Mouse (Mus musculus) liver, embryonic 12.5 days (tissue): ENCODE results near the gene Cherp. TPM values are rescaled to one million over a fixed set of nuclear protein-coding genes. Genes with fewer than 3 reads are reported as not detected.
A peak's percentile ranks its signal among the peaks of the same experiment; 100 is the strongest.

Experiments
- ATAC-seq: fragments of 200-750 bp; cut with Nextera tagmentation; 2 replicates; pipeline ENCODE4 v1.8.0; 2017; ENCODE audit warnings: moderate number of reproducible peaks, mild to moderate bottlenecking, moderate library complexity
- H3K27ac ChIP-seq: fragments of 300-500 bp; sonication (generic); 2 replicates; pipeline ENCODE4 v1.5.1; 2016; ENCODE audit warnings: mild to moderate bottlenecking
- H3K27me3 ChIP-seq: fragments of 300-500 bp; sonication (generic); replicated peaks from 2 replicates; pipeline ENCODE4 v1.6.1; 2016; ENCODE audit warnings: mild to moderate bottlenecking, moderate library complexity
- H3K36me3 ChIP-seq: fragments of 300-500 bp; sonication (generic); 2 replicates; pipeline ENCODE4 v1.6.1; 2016; ENCODE audit warnings: mild to moderate bottlenecking, moderate library complexity
- H3K4me1 ChIP-seq: fragments of 300-500 bp; sonication (generic); 2 replicates; pipeline ENCODE4 v1.6.1; 2016
- H3K4me2 ChIP-seq: fragments of 300-500 bp; sonication (generic); 2 replicates; pipeline ENCODE4 v1.6.1; 2016; ENCODE audit warnings: mild to moderate bottlenecking, moderate library complexity
- H3K4me3 ChIP-seq: fragments of 300-500 bp; sonication (generic); 2 replicates; pipeline ENCODE4 v1.5.1; 2016; ENCODE audit warnings: mild to moderate bottlenecking, moderate library complexity
- H3K9ac ChIP-seq: fragments of 300-500 bp; sonication (generic); 2 replicates; pipeline ENCODE4 v1.6.1; 2016; ENCODE audit warnings: mild to moderate bottlenecking, moderate library complexity
- H3K9me3 ChIP-seq: fragments of 300-500 bp; sonication (generic); replicated peaks from 2 replicates; pipeline ENCODE4 v1.6.1; 2016; ENCODE audit warnings: mild to moderate bottlenecking, moderate library complexity
- WGBS: fragments of 180-500 bp; shearing (Covaris S2); methylation state at CpG from one replicate; pipeline ENCODE4 v1.1.7; 2016; ENCODE audit not compliant: insufficient replicate concordance; 5-methylcytosine and 5-hydroxymethylcytosine counted together
- polyA plus RNA-seq: library from polyadenylated mRNA; unstranded; fragments of >200 nt; fragmentation: Nextera tagmentation; extraction: Ambion mirVana; gene quantifications from 2 replicates; pipeline ENCODE4 v1.2.1, GENCODE M21; 2016

The Cherp gene
- polyA plus RNA-seq, 1 experiment from 2014 or later = 41.6 TPM

DNA sequence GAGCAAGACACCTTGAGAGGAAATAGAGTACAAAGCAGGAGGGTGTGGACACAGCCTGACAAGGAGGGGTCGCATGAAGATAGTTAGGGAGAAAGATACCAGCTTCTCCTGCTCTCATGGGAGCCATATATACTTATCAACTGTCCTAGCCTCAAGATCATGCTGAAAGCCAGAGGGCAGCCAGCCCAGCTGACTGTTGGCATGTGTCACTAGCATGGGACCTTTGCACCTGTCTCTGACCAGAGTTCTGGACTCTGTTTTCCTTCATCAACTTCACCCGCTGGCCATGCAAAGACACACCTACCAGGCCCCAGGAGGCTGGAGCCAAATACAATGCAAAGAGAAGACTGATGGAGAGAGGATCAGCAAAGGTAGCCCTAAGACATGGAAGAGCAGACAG is 5.8 kb downstream of the Cherp start:
- no peaks in the 10 kb centered on the region for H3K9me3 ChIP-seq
- H3K4me3 ChIP-seq = no peak overlapping the region
- no peak overlapping the region for H3K4me2 ChIP-seq
- ATAC-seq = no peak
- H3K27me3 ChIP-seq = no peaks in the 10 kb centered on the region
- no peak overlapping the region for H3K9ac ChIP-seq
- H3K4me1 ChIP-seq = peaks cover 14% of the 10 kb centered on the region
- 86% methylated on average over 2 of the region's 2 CpGs for WGBS
- H3K36me3 ChIP-seq = peaks cover 95% of the 10 kb centered on the region
- no peak overlapping the region for H3K27ac ChIP-seq

DNA sequence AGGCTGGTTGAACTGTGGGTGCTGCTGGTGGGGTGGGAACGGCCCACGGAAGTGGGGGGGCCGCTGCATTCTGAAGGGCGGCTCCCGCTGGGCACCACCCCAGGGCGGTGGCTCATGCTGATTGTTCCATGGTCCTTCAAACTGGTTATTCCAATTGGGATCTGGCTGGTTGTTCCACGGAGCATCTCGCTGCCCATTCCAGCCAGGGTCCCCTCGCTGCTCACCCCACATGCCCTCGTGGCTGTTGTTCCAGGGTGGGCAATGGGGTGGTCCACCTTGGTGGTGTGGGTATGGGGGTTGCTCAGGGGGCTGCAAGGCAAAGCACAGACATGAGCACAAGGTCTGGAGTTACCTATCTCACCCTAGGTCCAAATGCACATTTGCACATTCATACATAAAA is 10.8 kb downstream of the Cherp start:
- H3K27me3 ChIP-seq = no peaks in the 10 kb centered on the region
- no peaks in the 10 kb centered on the region for H3K4me1 ChIP-seq
- H3K4me3 ChIP-seq = no peak overlapping the region
- no peak for ATAC-seq
- 87% methylated on average over 10 of the region's 10 CpGs for WGBS
- no peaks in the 10 kb centered on the region for H3K9me3 ChIP-seq
- H3K4me2 ChIP-seq = no peak overlapping the region
- H3K9ac ChIP-seq = no peak overlapping the region
- peaks cover 100% of the 10 kb centered on the region for H3K36me3 ChIP-seq
- no peak overlapping the region for H3K27ac ChIP-seq

DNA sequence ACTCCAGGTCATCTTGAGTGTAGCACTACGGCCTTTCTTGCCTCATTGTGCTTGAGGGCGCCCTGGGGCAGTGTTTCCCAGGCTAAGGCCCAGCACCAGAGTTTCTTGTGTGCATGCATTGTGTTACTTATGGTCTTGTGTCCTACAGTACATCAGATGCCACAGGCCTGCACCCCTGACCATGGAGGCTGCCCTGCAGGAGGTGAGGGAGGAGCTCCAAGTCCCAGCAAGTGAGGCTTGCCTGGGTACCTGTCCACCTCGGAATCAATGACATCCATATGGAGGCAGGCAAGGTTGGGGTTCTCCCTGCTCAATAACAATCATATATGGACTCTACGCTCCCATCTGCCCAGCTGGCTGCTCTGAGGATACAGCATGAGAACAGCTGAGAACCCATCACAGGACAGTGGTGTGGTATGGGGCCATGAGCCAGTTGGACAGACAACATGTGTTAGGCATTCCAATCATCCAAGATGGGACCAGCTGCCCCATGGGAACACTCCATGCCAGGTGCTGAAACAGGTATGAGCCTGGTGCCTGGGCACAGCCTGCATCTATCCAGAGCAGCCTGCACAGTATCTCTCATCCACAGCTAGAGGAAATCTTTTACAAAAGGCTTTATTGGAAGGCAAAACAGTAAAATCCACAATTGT is 15.0 kb downstream of the Cherp start:
- Histone ChIP-seq H3K36me3 (peaks cover 79% of the 10 kb centered on the region), H3K4me2 (no peak overlapping the region), H3K27ac (no peak overlapping the region), H3K9me3 (no peaks in the 10 kb centered on the region), H3K4me1 (no peaks in the 10 kb centered on the region), H3K9ac (no peak overlapping the region), H3K27me3 (no peaks in the 10 kb centered on the region), H3K4me3 (no peak overlapping the region)
- 88% methylated on average over 4 of the region's 4 CpGs for WGBS
- ATAC-seq = no peak; the same call in 1 of the 2 replicates

DNA sequence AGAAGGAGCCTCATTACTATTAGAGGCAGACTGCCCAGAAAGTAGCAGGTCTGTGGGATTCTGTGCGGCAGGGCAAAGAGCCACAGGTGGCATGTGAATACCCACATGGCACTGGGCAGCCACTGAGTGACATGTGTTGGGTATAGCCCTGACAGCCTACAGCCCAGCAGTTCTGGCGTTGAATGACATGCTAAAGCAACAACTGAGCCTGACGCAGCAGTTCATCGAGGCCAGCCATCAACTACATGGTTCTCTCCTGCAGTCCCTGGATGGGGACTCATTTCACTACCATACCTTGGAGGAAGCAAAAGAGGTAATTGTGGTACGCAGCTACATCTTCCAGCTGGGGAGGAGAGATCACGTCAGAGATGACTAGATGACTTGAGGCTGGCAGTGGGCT is 16.6 kb downstream of the Cherp start:
- H3K27me3 ChIP-seq = no peaks in the 10 kb centered on the region
- H3K9me3 ChIP-seq = peaks cover 6% of the 10 kb centered on the region; the same call in 1 of the 2 replicates
- no peaks in the 10 kb centered on the region for H3K4me1 ChIP-seq
- ATAC-seq = no peak
- H3K36me3 ChIP-seq = peaks cover 79% of the 10 kb centered on the region
- H3K4me3 ChIP-seq = no peak overlapping the region
- no peak overlapping the region for H3K4me2 ChIP-seq
- H3K27ac ChIP-seq = no peak overlapping the region
- WGBS = 84% methylated on average over 6 of the region's 6 CpGs
- H3K9ac ChIP-seq = no peak overlapping the region

DNA sequence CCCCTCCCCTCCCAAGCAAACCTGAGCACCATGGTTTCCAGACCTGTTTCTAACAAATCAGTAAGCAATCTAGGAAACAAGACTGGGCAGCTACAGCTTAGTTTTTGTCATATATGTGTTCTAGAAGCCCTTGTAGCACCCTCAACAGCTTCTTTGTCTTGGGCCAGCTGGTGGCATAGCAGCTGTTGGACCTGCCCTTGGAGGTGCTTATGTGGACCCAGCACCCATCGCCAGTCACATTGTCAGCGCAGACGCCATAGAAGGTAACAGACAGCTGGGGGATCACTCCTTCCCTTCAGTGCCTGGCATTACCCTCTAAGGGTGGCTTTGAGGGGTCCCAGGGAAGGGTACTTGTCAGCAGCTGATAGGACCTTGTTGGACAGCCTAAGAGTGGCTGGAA is 17.2 kb downstream of the Cherp start:
- ATAC-seq = no peak
- Histone ChIP-seq H3K4me3 (no peak overlapping the region), H3K27ac (no peak overlapping the region), H3K36me3 (peaks cover 79% of the 10 kb centered on the region), H3K9ac (no peak overlapping the region), H3K4me1 (no peaks in the 10 kb centered on the region), H3K4me2 (no peak overlapping the region), H3K27me3 (no peaks in the 10 kb centered on the region), H3K9me3 (peaks cover 6% of the 10 kb centered on the region; the same call in 1 of the 2 replicates)
- 91% methylated on average over 3 of the region's 3 CpGs for WGBS

DNA sequence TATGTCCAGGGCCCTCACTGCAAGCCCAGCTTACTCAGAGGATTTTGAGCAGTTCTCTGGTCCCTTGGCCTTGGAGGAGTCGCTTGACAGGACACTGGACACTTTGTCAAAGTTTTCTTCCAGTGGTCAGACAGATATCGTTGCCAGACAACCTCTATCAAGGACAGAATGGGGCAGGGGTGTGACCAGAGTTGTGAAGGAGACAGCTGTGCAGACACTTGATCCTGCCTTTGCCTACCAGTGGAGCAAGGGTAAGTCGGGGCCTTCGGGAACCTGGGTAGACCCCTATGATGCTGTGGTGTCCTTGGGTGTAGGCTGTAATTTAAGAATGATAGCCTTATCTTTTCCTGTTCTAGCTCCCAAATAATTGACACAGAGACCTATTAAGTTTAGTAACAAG is 19.7 kb downstream of the Cherp start:
- Histone ChIP-seq H3K27me3 (no peaks in the 10 kb centered on the region), H3K4me2 (no peak overlapping the region), H3K4me1 (peaks cover 11% of the 10 kb centered on the region), H3K4me3 (no peak overlapping the region), H3K27ac (no peak overlapping the region), H3K36me3 (peaks cover 74% of the 10 kb centered on the region), H3K9me3 (peaks cover 6% of the 10 kb centered on the region; the same call in 1 of the 2 replicates), H3K9ac (no peak overlapping the region)
- ATAC-seq = no peak
- WGBS = 78% methylated on average over 4 of the region's 4 CpGs

DNA sequence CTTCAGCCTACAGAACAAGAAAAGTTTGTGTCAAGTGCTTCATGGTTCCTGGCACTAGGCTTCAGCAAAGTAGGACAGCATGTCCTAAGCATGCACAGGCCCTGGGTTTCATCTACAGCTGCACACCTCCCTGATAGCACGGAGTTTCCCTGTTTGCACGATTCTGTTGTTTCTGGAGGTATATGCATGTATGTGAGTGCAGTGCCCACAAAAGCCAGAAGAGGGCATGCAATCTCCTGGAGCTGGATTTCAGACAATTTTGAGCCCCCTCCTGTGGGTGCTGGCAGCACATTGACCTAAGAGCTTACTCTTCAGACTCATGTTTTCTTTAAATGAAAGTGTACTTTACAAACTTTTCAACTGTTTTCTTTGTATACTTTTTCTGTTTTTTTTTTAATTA is 21.1 kb downstream of the Cherp start:
- H3K4me2 ChIP-seq = no peak overlapping the region
- peaks cover 11% of the 10 kb centered on the region for H3K4me1 ChIP-seq
- H3K9me3 ChIP-seq = peaks cover 6% of the 10 kb centered on the region; the same call in 1 of the 2 replicates
- ATAC-seq = no peak
- peaks cover 73% of the 10 kb centered on the region for H3K36me3 ChIP-seq
- WGBS = 81% methylated on average over 2 of the region's 2 CpGs
- H3K4me3 ChIP-seq = no peak overlapping the region
- H3K9ac ChIP-seq = no peak overlapping the region
- H3K27ac ChIP-seq = no peak overlapping the region
- no peaks in the 10 kb centered on the region for H3K27me3 ChIP-seq

DNA sequence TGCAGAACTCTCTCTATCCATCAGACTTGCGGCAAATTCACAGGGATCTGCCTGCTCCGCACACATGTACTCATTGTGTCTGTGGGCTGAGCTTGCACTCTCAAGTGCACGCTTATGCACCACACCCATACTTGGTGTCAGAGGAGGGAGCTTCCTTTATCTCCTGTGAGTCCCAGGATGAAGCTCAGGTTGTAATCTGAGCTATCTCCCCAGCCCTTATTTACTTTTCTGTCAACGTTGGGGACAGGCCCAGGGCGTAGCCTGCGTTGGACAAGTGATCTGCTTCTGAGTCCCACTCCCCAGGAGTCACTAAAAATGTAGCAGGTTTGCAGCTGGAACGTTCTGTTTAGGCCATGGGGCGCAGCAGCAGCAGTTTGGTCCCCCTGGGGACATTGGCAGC is 23.5 kb downstream of the Cherp start:
- Histone ChIP-seq H3K4me3 (no peak overlapping the region), H3K27ac (0 out of 2 replicates have a peak overlapping the region, but pooled peaks have one; percentile 45), H3K27me3 (no peaks in the 10 kb centered on the region), H3K4me1 (peaks cover 11% of the 10 kb centered on the region), H3K9me3 (peaks cover 6% of the 10 kb centered on the region; the same call in 1 of the 2 replicates), H3K9ac (no peak overlapping the region), H3K4me2 (no peak overlapping the region), H3K36me3 (peaks cover 81% of the 10 kb centered on the region)
- ATAC-seq = peak; percentile 76
- 49% methylated on average over 8 of the region's 8 CpGs for WGBS

DNA sequence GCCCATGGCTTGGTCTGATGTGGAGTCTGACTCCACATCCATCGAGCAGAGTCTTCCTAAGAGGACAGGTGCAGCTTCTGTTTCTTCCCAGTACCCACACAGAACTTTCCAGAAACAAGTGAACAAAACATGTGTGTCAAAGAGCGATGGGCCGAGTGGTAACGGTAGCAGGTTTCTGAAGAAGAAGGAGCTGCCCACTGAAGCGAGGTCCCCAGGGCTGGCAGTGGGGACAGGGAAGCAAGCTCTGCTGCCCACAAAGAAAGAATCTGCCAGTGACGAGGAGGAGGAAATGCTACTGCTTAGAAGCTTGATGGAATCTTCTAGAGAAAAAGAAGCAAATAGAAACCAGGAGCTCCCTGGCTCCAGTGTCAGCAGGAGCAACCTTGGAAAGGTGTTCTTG is 30.0 kb downstream of the Cherp start:
- no peaks in the 10 kb centered on the region for H3K27me3 ChIP-seq
- H3K4me3 ChIP-seq = no peak overlapping the region
- H3K36me3 ChIP-seq = peaks cover 31% of the 10 kb centered on the region
- no peak for ATAC-seq
- H3K4me1 ChIP-seq = peaks cover 11% of the 10 kb centered on the region
- H3K9ac ChIP-seq = no peak overlapping the region
- no peaks in the 10 kb centered on the region for H3K9me3 ChIP-seq
- 0 out of 2 replicates have a peak overlapping the region, but pooled peaks have one; percentile 0 for H3K27ac ChIP-seq
- no peak overlapping the region for H3K4me2 ChIP-seq
- 87% methylated on average over 6 of the region's 6 CpGs for WGBS

DNA sequence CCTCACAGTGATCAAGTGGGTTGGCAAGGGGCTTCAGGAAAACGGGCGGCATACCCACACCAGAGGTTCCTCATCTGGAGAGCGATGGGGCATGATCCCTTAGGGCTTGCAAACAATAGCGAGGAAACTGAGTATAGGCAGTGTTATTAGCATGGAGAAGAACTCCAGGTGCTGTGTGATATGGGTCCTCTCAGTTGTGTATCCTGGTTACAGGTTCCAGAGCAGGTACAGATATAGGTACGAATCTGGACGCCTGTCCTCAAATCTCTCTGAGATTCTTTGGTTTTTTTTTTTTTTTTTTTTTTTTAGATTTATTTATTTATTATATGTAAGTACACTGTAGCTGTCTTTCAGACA is 31.1 kb downstream of the Cherp start:
- peak overlapping the region; percentile 76 for H3K4me2 ChIP-seq
- H3K27me3 ChIP-seq = no peaks in the 10 kb centered on the region
- H3K27ac ChIP-seq = peak overlapping the region; percentile 72; the same call in 1 of the 2 replicates
- peaks cover 11% of the 10 kb centered on the region for H3K4me1 ChIP-seq
- H3K4me3 ChIP-seq = peak overlapping the region; percentile 56
- H3K36me3 ChIP-seq = peaks cover 20% of the 10 kb centered on the region
- ATAC-seq = peak; percentile 50
- H3K9ac ChIP-seq = peak overlapping the region; percentile 70
- WGBS = 24% methylated on average over 6 of the region's 6 CpGs
- H3K9me3 ChIP-seq = no peaks in the 10 kb centered on the region

DNA sequence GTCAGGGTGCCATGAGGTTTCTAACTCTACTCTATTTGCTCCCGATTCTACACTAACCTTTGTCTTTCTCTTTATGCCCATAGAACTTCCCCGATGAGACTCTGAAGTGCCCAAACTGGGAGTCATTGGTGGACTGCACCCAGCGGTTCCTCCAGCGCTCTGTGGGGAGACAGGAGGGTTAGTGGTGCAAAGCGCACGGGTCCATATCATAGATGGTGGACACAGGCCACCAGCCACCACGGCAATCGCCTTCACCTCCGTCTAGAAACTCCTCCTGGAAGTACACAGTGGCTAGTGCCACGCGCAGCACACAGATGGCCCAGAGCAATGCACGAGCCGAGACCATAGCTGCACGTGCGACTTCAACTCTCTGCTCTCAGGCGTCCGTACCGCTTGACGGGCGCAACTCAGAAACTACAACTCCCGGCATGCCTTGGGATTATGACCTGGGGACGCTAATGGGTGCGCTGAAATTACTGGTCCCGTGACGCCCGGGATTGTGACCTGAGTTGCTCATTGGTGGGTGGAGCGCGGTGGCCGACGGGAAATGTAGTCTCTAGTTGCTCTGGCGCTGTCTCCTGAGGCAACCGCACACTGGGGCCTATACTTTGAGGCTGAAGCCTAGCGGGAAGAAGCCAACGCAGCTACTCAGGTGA is 31.6 kb downstream of the Cherp start, which contains the start of the genes Calr3 and 1700030K09Rik:
TSS of gene Calr3 (minus strand) at position 533 of the 656 bp plus-strand sequence.
TSS of gene 1700030K09Rik (plus strand) at position 543 of the 656 bp plus-strand sequence.
- Histone ChIP-seq H3K27ac (peak within 1 kb of the TSS; percentile 72; the same call in 1 of the 2 replicates), H3K4me1 (peaks cover 11% of the 10 kb centered on the region), H3K36me3 (peaks cover 17% of the 10 kb centered on the region), H3K27me3 (no peaks in the 10 kb centered on the region), H3K4me2 (peak within 1 kb of the TSS; percentile 76), H3K9me3 (no peaks in the 10 kb centered on the region), H3K9ac (peak within 1 kb of the TSS; percentile 72), H3K4me3 (peak within 1 kb of the TSS; percentile 56)
- WGBS = 4% methylated on average over 34 of the region's 34 CpGs
- ATAC-seq = peak; percentile 98

DNA sequence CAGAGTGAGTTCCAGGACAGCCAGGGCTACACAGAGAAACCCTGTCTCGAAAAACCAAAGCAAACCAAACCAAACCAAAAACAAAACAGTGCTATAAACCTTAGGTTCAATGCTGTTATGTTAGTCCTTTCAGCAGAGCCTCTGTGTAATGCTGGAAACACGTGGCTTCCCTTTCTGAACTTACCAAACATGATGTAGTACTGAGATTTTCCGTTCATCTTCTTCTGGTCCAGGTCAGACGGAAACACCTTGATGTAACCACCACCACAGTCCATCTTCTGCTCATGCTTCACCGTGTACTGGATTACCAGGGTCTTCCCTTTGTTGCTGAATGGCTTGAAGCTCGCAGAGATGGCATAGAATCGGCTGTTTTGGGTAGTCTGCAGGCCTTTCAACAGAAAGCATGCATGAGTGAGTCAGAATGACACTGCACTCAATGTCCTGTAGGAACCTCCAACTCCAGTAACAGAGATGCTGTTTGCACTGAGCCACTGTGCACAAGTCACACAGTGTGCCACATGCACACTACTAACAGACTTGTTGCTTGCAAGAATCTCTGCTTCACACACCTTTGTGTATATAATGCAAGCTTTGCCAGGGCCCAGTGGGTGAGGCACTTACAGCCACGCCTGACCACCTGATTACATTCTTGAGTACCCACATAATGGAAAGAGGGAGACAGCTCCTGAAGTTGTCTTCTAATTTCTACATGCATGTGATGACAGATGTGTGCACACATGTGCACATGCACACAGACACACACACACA is 36.6 kb downstream of the Cherp start:
- no peaks in the 10 kb centered on the region for H3K36me3 ChIP-seq
- no peak for ATAC-seq
- 64% methylated on average over 8 of the region's 8 CpGs for WGBS
- H3K4me3 ChIP-seq = no peak overlapping the region
- H3K27me3 ChIP-seq = no peaks in the 10 kb centered on the region
- no peak overlapping the region for H3K4me2 ChIP-seq
- no peaks in the 10 kb centered on the region for H3K9me3 ChIP-seq
- H3K4me1 ChIP-seq = peaks cover 14% of the 10 kb centered on the region
- H3K27ac ChIP-seq = no peak overlapping the region
- no peak overlapping the region for H3K9ac ChIP-seq
